17 mouse cellular contexts compared by ENCODE assay signal in genomic region chr11:6773364-6773763, GRCm38 (mm10).
DNase-seq lines count a peak whose midpoint lies in the region; ATAC-seq lines count a peak whose summit lies in the region.
"Had no signal": no experiment of that assay in that cellular context is flagged by ENCODE, and none has a peak within 500 bp of the region (broad histone marks: within the 10 kb centered on the region; RNA-seq: fewer than 3 reads in every experiment).

No protein-coding gene starts in this region.

- H3K4me1 ChIP-seq in kidney, embryonic 16.5 days (ENCODE audit: insufficient read depth, low read length), result peaks cover 3% of the 10 kb centered on the region; the same call in 1 of the 2 replicates
- no peaks in the 10 kb centered on the region for H3K4me1 ChIP-seq in embryonic facial prominence, embryonic 11.5 days (ENCODE audit: control insufficient read depth, insufficient read depth, low read length)
- no peaks in the 10 kb centered on the region for H3K4me1 ChIP-seq in forebrain, embryonic 12.5 days
- H3K4me1 ChIP-seq: hindbrain, embryonic 12.5 days; liver, embryonic 15.5 days had no signal

- H3K36me3 ChIP-seq in kidney, embryonic 16.5 days (ENCODE audit: insufficient read depth, low read length), result no peaks in the 10 kb centered on the region
- no peaks in the 10 kb centered on the region for H3K36me3 ChIP-seq in embryonic facial prominence, embryonic 11.5 days (replicated peaks; ENCODE audit: control insufficient read depth, insufficient read depth, low read depth, low read length)
- H3K36me3 ChIP-seq in forebrain, embryonic 12.5 days (replicated peaks), result no peaks in the 10 kb centered on the region
- H3K36me3 ChIP-seq: heart, embryonic 12.5 days; hindbrain, embryonic 12.5 days; liver, embryonic 15.5 days; midbrain, embryonic 13.5 days had no signal

- no peaks in the 10 kb centered on the region for H3K9me3 ChIP-seq in kidney, embryonic 16.5 days (ENCODE audit: low read length)
- H3K9me3 ChIP-seq in embryonic facial prominence, embryonic 11.5 days (replicated peaks; ENCODE audit: control insufficient read depth, low read length), result no peaks in the 10 kb centered on the region
- 0 out of 2 replicates have a peak, but pooled peaks cover 2% of the 10 kb centered on the region for H3K9me3 ChIP-seq in forebrain, embryonic 12.5 days
- H3K9me3 ChIP-seq: hindbrain, embryonic 12.5 days; liver, embryonic 15.5 days; midbrain, embryonic 13.5 days had no signal

- DNase-seq in kidney, postnatal 25 days, result no peak
- DNase-seq in Muller cell, postnatal 12 days (ENCODE audit: inconsistent ontology term), result peak; percentile 80
- peak; percentile 35 for DNase-seq in embryonic facial prominence, embryonic 11.5 days (ENCODE audit: low spot score)
- peak; percentile 32 for DNase-seq in retina, postnatal 1 day
- DNase-seq in thymus, postnatal 25 days, result no peak
- DNase-seq: cerebellum, adult 11-12 months; gastrocnemius, adult 2 months; kidney, adult 18-20 months; lung, postnatal 4 days; right cerebral cortex, postnatal 4 days; thymus, postnatal 4 days had no signal

- H3K4me2 ChIP-seq in kidney, embryonic 16.5 days (replicated peaks; ENCODE audit: low read depth, low read length), result no peak overlapping the region
- no peak overlapping the region for H3K4me2 ChIP-seq in embryonic facial prominence, embryonic 11.5 days (ENCODE audit: low read depth, low read length)
- no peak overlapping the region for H3K4me2 ChIP-seq in forebrain, embryonic 12.5 days
- H3K4me2 ChIP-seq: heart, embryonic 12.5 days; hindbrain, embryonic 12.5 days; liver, embryonic 15.5 days; midbrain, embryonic 13.5 days had no signal

- no peak overlapping the region for H3K9ac ChIP-seq in kidney, embryonic 16.5 days (replicated peaks; ENCODE audit: low read length)
- H3K9ac ChIP-seq in embryonic facial prominence, embryonic 11.5 days (replicated peaks; ENCODE audit: low read length), result no peak overlapping the region
- H3K9ac ChIP-seq in forebrain, embryonic 12.5 days, result no peak overlapping the region
- H3K9ac ChIP-seq: heart, embryonic 12.5 days; hindbrain, embryonic 12.5 days; liver, embryonic 15.5 days; midbrain, embryonic 13.5 days had no signal

- H3K27ac ChIP-seq in kidney, embryonic 16.5 days (ENCODE audit: low read length), result 0 out of 2 replicates have a peak overlapping the region, but pooled peaks have one; percentile 31
- no peak overlapping the region for H3K27ac ChIP-seq in embryonic facial prominence, embryonic 11.5 days (replicated peaks; ENCODE audit: low read depth, low read length)
- H3K27ac ChIP-seq in forebrain, embryonic 12.5 days, result no peak overlapping the region
- H3K27ac ChIP-seq: gastrocnemius, adult 2 months; liver, embryonic 15.5 days; midbrain, embryonic 13.5 days had no signal

- H3K27me3 ChIP-seq in kidney, embryonic 16.5 days (ENCODE audit: insufficient read depth, low read length), result no peaks in the 10 kb centered on the region
- no peaks in the 10 kb centered on the region for H3K27me3 ChIP-seq in embryonic facial prominence, embryonic 11.5 days (ENCODE audit: control insufficient read depth, insufficient read depth, low read length)
- H3K27me3 ChIP-seq in forebrain, embryonic 12.5 days, result peaks cover 4% of the 10 kb centered on the region; the same call in 1 of the 2 replicates
- H3K27me3 ChIP-seq: liver, embryonic 15.5 days; midbrain, embryonic 13.5 days had no signal

- ATAC-seq in kidney, embryonic 16.5 days (ENCODE audit: low FRiP score, low TSS enrichment), result no peak; the same call in 1 of the 2 replicates
- no peak for ATAC-seq in embryonic facial prominence, embryonic 11.5 days (replicated peaks; ENCODE audit: insufficient number of reproducible peaks, low FRiP score, low TSS enrichment, low read depth)
- ATAC-seq in forebrain, embryonic 12.5 days (ENCODE audit: low FRiP score), result no peak
- ATAC-seq: midbrain, embryonic 13.5 days had no signal

- H3K4me3 ChIP-seq in kidney, embryonic 16.5 days (ENCODE audit: low read length), result no peak overlapping the region
- no peak overlapping the region for H3K4me3 ChIP-seq in embryonic facial prominence, embryonic 11.5 days (ENCODE audit: low read depth, low read length)
- no peak overlapping the region for H3K4me3 ChIP-seq in forebrain, embryonic 12.5 days (replicated peaks)
- H3K4me3 ChIP-seq: gastrocnemius, adult 2 months; heart, embryonic 12.5 days; hindbrain, embryonic 12.5 days; liver, embryonic 15.5 days; midbrain, embryonic 13.5 days had no signal

- WGBS in kidney, embryonic 16.5 days, result 25% methylated on average over 1 of the region's 1 CpGs
- WGBS in embryonic facial prominence, embryonic 11.5 days, result 0% methylated on average over 1 of the region's 1 CpGs
- 14% methylated on average over 1 of the region's 1 CpGs for WGBS in forebrain, embryonic 12.5 days

Comparison
In these comparisons a context has a peak if more than half of its experiments do, and no peak if none do; other contexts are left out.
1. DNase-seq: peak in Muller cell, postnatal 12 days (single experiment), embryonic facial prominence, embryonic 11.5 days (single experiment) and retina, postnatal 1 day (single experiment); none in kidney, postnatal 25 days (0 of 2) and thymus, postnatal 25 days (single experiment).